Mouse (Mus musculus) MEL (cell line): Measurements from ENCODE around the gene Ccdc22. TPM values are rescaled to one million over a fixed set of nuclear protein-coding genes. Genes with fewer than 3 reads are reported as not detected.

Source experiments
- DNase-seq: peaks from one replicate; pipeline ENCODE4 v3.0.0; 2011; ENCODE audit warnings: low read depth, low spot score
- H3K27ac ChIP-seq: 2 replicates; pipeline ENCODE4 v1.5.1; 2012; ENCODE audit warnings: low read depth, mild to moderate bottlenecking, control low read depth, low read length, moderate library complexity; ENCODE audit not compliant: control insufficient read depth
- H3K27me3 ChIP-seq, 2 experiments: fragments of 150-350 bp in 1 of 2; sonication (generic) in 1 of 2; 2 replicates each; pipeline ENCODE4 v1.6.1; 2012; ENCODE audit warnings: low read length in 2 of 2, mild to moderate bottlenecking in 2 of 2, improper control_type of control experiment in 1 of 2, moderate library complexity in 1 of 2; ENCODE audit not compliant: insufficient read depth in 2 of 2, control insufficient read depth in 1 of 2
- H3K36me3 ChIP-seq, 2 experiments: 2 replicates each; pipeline ENCODE4 v1.6.1; 2012 to 2014; ENCODE audit warnings: low read length in 2 of 2, improper control_type of control experiment in 1 of 2, inconsistent platforms in 1 of 2, mild to moderate bottlenecking in 1 of 2; ENCODE audit not compliant: insufficient read depth in 2 of 2, control insufficient read depth in 1 of 2
- H3K4me1 ChIP-seq, 2 experiments: fragments of 150-350 bp in 1 of 2; sonication (generic) in 1 of 2; 2 replicates each; pipeline ENCODE4 v1.6.1; 2012; ENCODE audit warnings: low read length in 2 of 2, improper control_type of control experiment in 1 of 2, mild to moderate bottlenecking in 1 of 2; ENCODE audit not compliant: insufficient read depth in 2 of 2, control insufficient read depth in 1 of 2
- H3K4me3 ChIP-seq, 2 experiments: fragments of 150-350 bp in 1 of 2; sonication (generic) in 1 of 2; 2 replicates each; pipeline ENCODE4 v1.5.1; 2012; ENCODE audit warnings: low read depth in 2 of 2, low read length in 2 of 2, mild to moderate bottlenecking in 2 of 2, moderate library complexity in 2 of 2, control low read depth in 1 of 2, improper control_type of control experiment in 1 of 2; ENCODE audit not compliant: control insufficient read depth in 1 of 2, insufficient read depth in 1 of 2
- H3K79me2 ChIP-seq: 2 replicates; pipeline ENCODE4 v1.6.1; 2012; ENCODE audit warnings: mild to moderate bottlenecking, low read length, moderate library complexity; ENCODE audit not compliant: control insufficient read depth, poor library complexity, insufficient read depth
- H3K9ac ChIP-seq: 2 replicates; pipeline ENCODE4 v1.6.1; 2012; ENCODE audit warnings: low read depth, mild to moderate bottlenecking, control low read depth, low read length, moderate library complexity; ENCODE audit not compliant: control insufficient read depth, poor library complexity, severe bottlenecking
- H3K9me3 ChIP-seq: fragments of 150-350 bp; sonication (generic); replicated peaks from 2 replicates; pipeline ENCODE4 v1.6.1; 2012; ENCODE audit warnings: mild to moderate bottlenecking, low read length, improper control_type of control experiment, moderate library complexity; ENCODE audit not compliant: insufficient read depth
- BHLHE40 ChIP-seq: IDR thresholded peaks from 2 replicates; pipeline ENCODE4 v1.6.1; 2012; ENCODE audit warnings: low read depth, mild to moderate bottlenecking, inconsistent platforms, low read length, improper control_type of control experiment, borderline replicate concordance
- CHD2 ChIP-seq: IDR thresholded peaks from 2 replicates; pipeline ENCODE4 v1.6.1; 2011; ENCODE audit warnings: low read length, improper control_type of control experiment
- CTCF ChIP-seq, 3 experiments: IDR thresholded peaks in 2 of 3; conservative IDR thresholded peaks in 1 of 3; 2 replicates each; pipeline ENCODE4 v1.5.1; 2011 to 2012; ENCODE audit warnings: low read length in 3 of 3, low read depth in 2 of 3, mild to moderate bottlenecking in 2 of 3, improper control_type of control experiment in 1 of 3, inconsistent platforms in 1 of 3, mixed read lengths in 1 of 3, moderate library complexity in 1 of 3; ENCODE audit not compliant: control insufficient read depth in 1 of 3, insufficient read depth in 1 of 3, poor library complexity in 1 of 3, severe bottlenecking in 1 of 3
- ELF1 ChIP-seq: IDR thresholded peaks from 2 replicates; pipeline ENCODE4 v1.6.1; 2014; ENCODE audit warnings: low read depth, mild to moderate bottlenecking, inconsistent platforms, low read length, improper control_type of control experiment, moderate library complexity
- ETS1 ChIP-seq: IDR thresholded peaks from 2 replicates; pipeline ENCODE4 v1.6.1; 2012; ENCODE audit warnings: low read depth, mild to moderate bottlenecking, inconsistent platforms, low read length, improper control_type of control experiment, moderate library complexity
- GABPA ChIP-seq: IDR thresholded peaks from 2 replicates; pipeline ENCODE4 v1.6.1; 2012; ENCODE audit warnings: low read depth, mild to moderate bottlenecking, inconsistent platforms, low read length, improper control_type of control experiment, moderate library complexity
- GATA1 ChIP-seq: IDR thresholded peaks from 2 replicates; pipeline ENCODE4 v1.6.1; 2011; ENCODE audit warnings: low read depth, low read length, improper control_type of control experiment
- JUND ChIP-seq: IDR thresholded peaks from 2 replicates; pipeline ENCODE4 v1.6.1; 2011; ENCODE audit warnings: low read depth, mild to moderate bottlenecking, improper control_type of control experiment, low read length
- MAFK ChIP-seq: IDR thresholded peaks from 2 replicates; pipeline ENCODE4 v1.6.1; 2011; ENCODE audit warnings: low read depth, mild to moderate bottlenecking, low read length, improper control_type of control experiment, borderline replicate concordance
- MAX ChIP-seq: IDR thresholded peaks from 2 replicates; pipeline ENCODE4 v1.6.1; 2011; ENCODE audit warnings: low read length, improper control_type of control experiment
- MAZ ChIP-seq: IDR thresholded peaks from 2 replicates; pipeline ENCODE4 v1.6.1; 2012; ENCODE audit warnings: low read depth, mild to moderate bottlenecking, inconsistent platforms, low read length, improper control_type of control experiment
- MXI1 ChIP-seq: IDR thresholded peaks from 2 replicates; pipeline ENCODE4 v1.6.1; 2011; ENCODE audit warnings: mild to moderate bottlenecking, low read depth, low read length, improper control_type of control experiment
- NELFE ChIP-seq: IDR thresholded peaks from 2 replicates; pipeline ENCODE4 v1.6.1; 2011; ENCODE audit warnings: low read depth, low read length, improper control_type of control experiment
- POLR2A ChIP-seq, 2 experiments: IDR thresholded peaks; 2 replicates each; pipeline ENCODE4 v1.6.1; 2011 to 2012; ENCODE audit warnings: low read length in 2 of 2, mild to moderate bottlenecking in 2 of 2, control low read depth in 1 of 2, improper control_type of control experiment in 1 of 2, low read depth in 1 of 2, moderate library complexity in 1 of 2; ENCODE audit not compliant: control insufficient read depth in 1 of 2, insufficient read depth in 1 of 2, poor library complexity in 1 of 2
- RAD21 ChIP-seq: IDR thresholded peaks from 2 replicates; pipeline ENCODE4 v1.6.1; 2011; ENCODE audit warnings: mild to moderate bottlenecking, low read depth, low read length, improper control_type of control experiment
- RCOR1 ChIP-seq: IDR thresholded peaks from 2 replicates; pipeline ENCODE4 v1.6.1; 2012; ENCODE audit warnings: low read depth, mild to moderate bottlenecking, inconsistent platforms, low read length, improper control_type of control experiment
- SIN3A ChIP-seq: IDR thresholded peaks from 2 replicates; pipeline ENCODE4 v1.6.1; 2012; ENCODE audit warnings: low read length, improper control_type of control experiment, inconsistent platforms
- SMC3 ChIP-seq: IDR thresholded peaks from 2 replicates; pipeline ENCODE4 v1.6.1; 2011; ENCODE audit warnings: low read depth, low read length, improper control_type of control experiment
- TAL1 ChIP-seq: IDR thresholded peaks from 2 replicates; pipeline ENCODE4 v1.6.1; 2012; ENCODE audit warnings: mild to moderate bottlenecking, inconsistent platforms, low read length, moderate library complexity, mixed read lengths
- TBP ChIP-seq: IDR thresholded peaks from 2 replicates; pipeline ENCODE4 v1.8.0; 2011; ENCODE audit warnings: low read depth, low read length, improper control_type of control experiment
- TCF12 ChIP-seq: IDR thresholded peaks from 2 replicates; pipeline ENCODE4 v1.6.1; 2014; ENCODE audit warnings: low read depth, mild to moderate bottlenecking, inconsistent platforms, low read length, improper control_type of control experiment, moderate library complexity
- UBTF ChIP-seq: IDR thresholded peaks from 2 replicates; pipeline ENCODE4 v1.6.1; 2012; ENCODE audit warnings: low read depth, mild to moderate bottlenecking, inconsistent platforms, low read length, improper control_type of control experiment, moderate library complexity, borderline replicate concordance; ENCODE audit not compliant: insufficient read depth
- USF1 ChIP-seq: IDR thresholded peaks from 2 replicates; pipeline ENCODE4 v1.6.1; 2014; ENCODE audit warnings: low read depth, mild to moderate bottlenecking, inconsistent platforms, low read length, improper control_type of control experiment, moderate library complexity
- USF2 ChIP-seq, 2 experiments: IDR thresholded peaks; 2 replicates each; pipeline ENCODE4 v1.6.1; 2011 to 2012; ENCODE audit warnings: improper control_type of control experiment in 2 of 2, low read length in 2 of 2, borderline replicate concordance in 1 of 2, inconsistent platforms in 1 of 2, low read depth in 1 of 2, mild to moderate bottlenecking in 1 of 2; ENCODE audit not compliant: insufficient read depth in 1 of 2
- ZC3H11A ChIP-seq: IDR thresholded peaks from 2 replicates; pipeline ENCODE4 v1.6.1; 2012; ENCODE audit warnings: low read depth, mild to moderate bottlenecking, inconsistent platforms, low read length, improper control_type of control experiment
- ZNF384 ChIP-seq: IDR thresholded peaks from 2 replicates; pipeline ENCODE4 v1.6.1; 2012; ENCODE audit warnings: low read depth, mild to moderate bottlenecking, inconsistent platforms, low read length, improper control_type of control experiment
- polyA plus RNA-seq, 2 experiments: library from polyadenylated mRNA; stranded (reverse) in 1 of 2; unstranded in 1 of 2; fragments of >175 nt in 1 of 2; fragments of >200 nt in 1 of 2; gene quantifications; 2 replicates each; pipeline versions ENCODE4 v1.2.1 to v1.2.4; 2012; ENCODE audit warnings: low replicate concordance in 2 of 2, low read depth in 1 of 2; ENCODE audit not compliant: insufficient read length in 2 of 2, insufficient read depth in 1 of 2, missing spikeins in 1 of 2
- total RNA-seq: library from RNA; depleted of rRNA; stranded (reverse); fragments of 300-350 nt; gene quantifications from 2 replicates; pipeline ENCODE4 v1.2.3, GENCODE M21; 2012

The Ccdc22 gene
- total and polyA plus RNA-seq, 3 experiments: 36.1 to 37.9 TPM; not detected in 1

GRCm38 (mm10) chrX:7640785-7641184 lies 35.5 kb upstream of the Ccdc22 start:
- TF ChIP-seq MAX: no peak
- TF ChIP-seq ZC3H11A: no peak
- TF ChIP-seq CHD2: no peak
- TF ChIP-seq CTCF (IDR thresholded peaks at IDR 0.05 in 2 of 3, conservative IDR thresholded peaks at IDR 0.05 in 1 of 3; ENCODE audit: control insufficient read depth in 1 of 3, insufficient read depth in 1 of 3, low read depth in 2 of 3, low read length in 3 of 3, poor library complexity in 1 of 3, severe bottlenecking in 1 of 3): 0 out of 6 replicates have a peak, but pooled peaks of 1 of the 3 experiments have one; percentile 11
- TF ChIP-seq MAZ: no peak
- no peak for TF ChIP-seq SIN3A
- peaks cover 0 to 11% of the 10 kb centered on the region in 2 experiments; a peak in 1 of 4 replicates for H3K4me1 ChIP-seq

GRCm38 (mm10) chrX:7639536-7640325 lies 34.4 kb upstream of the Ccdc22 start:
- H3K4me1 ChIP-seq: peaks cover 0 to 18% of the 10 kb centered on the region in 2 experiments; a peak in 1 of 4 replicates
- H3K27ac ChIP-seq: no peak overlapping the region
- H3K27me3 ChIP-seq: no peaks in the 10 kb centered on the region
- H3K36me3 ChIP-seq: peaks cover 0 to 5% of the 10 kb centered on the region in 2 experiments; a peak in 2 of 4 replicates
- H3K79me2 ChIP-seq: no peaks in the 10 kb centered on the region; the same call in 1 of the 2 replicates
- DNase-seq: no peak
- TF ChIP-seq ELF1 (no peak), BHLHE40 (no peak), GABPA (no peak), SMC3 (no peak), USF1 (no peak), ZNF384 (no peak), RCOR1 (no peak), MAFK (no peak), GATA1 (no peak), USF2 (IDR thresholded peaks at IDR 0.05; ENCODE audit: borderline replicate concordance in 1 of 2, insufficient read depth in 1 of 2, low read depth in 1 of 2, low read length in 2 of 2) (no peak), POLR2A (IDR thresholded peaks at IDR 0.05; ENCODE audit: control insufficient read depth in 1 of 2, insufficient read depth in 1 of 2, low read depth in 1 of 2, low read length in 2 of 2, poor library complexity in 1 of 2) (no peak), TAL1 (no peak), TCF12 (no peak), TBP (no peak), NELFE (no peak), MXI1 (no peak), JUND (no peak), ETS1 (no peak), UBTF (no peak), RAD21 (no peak)
- H3K4me3 ChIP-seq: no peak overlapping the region
- no peak overlapping the region for H3K9ac ChIP-seq
- no peaks in the 10 kb centered on the region for H3K9me3 ChIP-seq

More at GRCm38 (mm10) chrX:7640785-7641184, 35.5 kb upstream of the Ccdc22 start:
- Histone ChIP-seq H3K9ac (no peak overlapping the region), H3K4me3 (no peak overlapping the region), H3K79me2 (no peaks in the 10 kb centered on the region; the same call in 1 of the 2 replicates), H3K27me3 (no peaks in the 10 kb centered on the region), H3K27ac (no peak overlapping the region), H3K36me3 (peaks cover 0 to 5% of the 10 kb centered on the region in 2 experiments; a peak in 2 of 4 replicates), H3K9me3 (no peaks in the 10 kb centered on the region)
- no peak for DNase-seq
